14 mouse cellular contexts compared by ENCODE assay signal in the genomic region with DNA sequence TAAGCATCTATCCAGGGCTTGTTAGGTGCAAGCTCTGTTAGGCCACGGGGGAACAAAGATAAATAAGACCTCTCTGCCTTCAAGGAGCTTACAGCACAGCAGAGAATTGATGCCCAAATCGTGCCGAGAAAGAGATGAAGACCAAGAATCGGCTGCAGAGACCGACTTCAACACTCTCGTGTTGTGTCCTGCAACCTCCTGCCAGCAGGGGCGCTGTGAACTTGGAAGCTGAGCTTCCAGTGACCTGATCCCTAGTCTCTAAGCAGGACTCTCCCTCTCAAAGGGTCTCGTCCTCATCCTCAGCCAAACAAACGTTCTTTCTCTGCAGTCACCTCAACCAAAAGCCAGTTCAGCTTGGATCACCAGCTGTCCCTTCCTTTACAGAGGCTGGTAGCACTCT. TPM values are rescaled to one million over a fixed set of nuclear protein-coding genes. Genes with fewer than 3 reads are reported as not detected.
DNase-seq lines count a peak whose midpoint lies in the region; ATAC-seq and TF ChIP-seq lines count a peak whose summit lies in the region.
"Had no signal": no experiment of that assay in that cellular context is flagged by ENCODE, and none has a peak within 500 bp of the region (broad histone marks: within the 10 kb centered on the region; RNA-seq: fewer than 3 reads in every experiment).

No protein-coding gene starts in this region.

- no peaks in the 10 kb centered on the region for H3K36me3 ChIP-seq in intestine, postnatal 0 days (ENCODE audit: control insufficient read depth, insufficient read depth)
- no peaks in the 10 kb centered on the region for H3K36me3 ChIP-seq in intestine, embryonic 16.5 days (ENCODE audit: control insufficient read depth, insufficient read depth, low read length)
- no peaks in the 10 kb centered on the region for H3K36me3 ChIP-seq in MEL (ENCODE audit: control insufficient read depth in 1 of 2, insufficient read depth in 2 of 2, low read length in 2 of 2)
- no peaks in the 10 kb centered on the region for H3K36me3 ChIP-seq in small intestine, adult 2 months (ENCODE audit: control insufficient read depth, insufficient read depth, low read length)
- H3K36me3 ChIP-seq in neural tube, embryonic 15.5 days, result no peaks in the 10 kb centered on the region
- H3K36me3 ChIP-seq: heart, embryonic 10.5 days; liver, embryonic 15.5 days; midbrain, embryonic 15.5 days had no signal

- 71% methylated on average over 9 of the region's 9 CpGs for WGBS in intestine, postnatal 0 days
- WGBS in intestine, embryonic 16.5 days, result 73% methylated on average over 9 of the region's 9 CpGs
- WGBS in small intestine, adult 2 months, result 69% methylated on average over 9 of the region's 9 CpGs
- WGBS in neural tube, embryonic 15.5 days, result 84% methylated on average over 9 of the region's 9 CpGs

- peak; percentile 49 for TF ChIP-seq CTCF in intestine, postnatal 0 days (IDR thresholded peaks at IDR 0.05; ENCODE audit: low read depth)
- peak; percentile 19 to 41 (median 28); a peak in 4 of 6 replicates for TF ChIP-seq CTCF in MEL (IDR thresholded peaks at IDR 0.05 in 2 of 3, conservative IDR thresholded peaks at IDR 0.05 in 1 of 3; ENCODE audit: control insufficient read depth in 1 of 3, insufficient read depth in 1 of 3, low read depth in 2 of 3, low read length in 3 of 3, poor library complexity in 1 of 3, severe bottlenecking in 1 of 3)
- TF ChIP-seq CTCF in small intestine, adult 2 months (IDR thresholded peaks at IDR 0.05; ENCODE audit: extremely low read depth, insufficient read length, insufficient replicate concordance, low read depth, low read length), result peak; percentile 41; the same call in 1 of the 2 replicates

- peaks cover 8% of the 10 kb centered on the region; the same call in 1 of the 2 replicates for H3K27me3 ChIP-seq in intestine, postnatal 0 days (replicated peaks; ENCODE audit: control insufficient read depth, insufficient read depth, low read length)
- H3K27me3 ChIP-seq in intestine, embryonic 16.5 days (replicated peaks; ENCODE audit: control insufficient read depth, insufficient read depth, low read length), result peaks cover 11% of the 10 kb centered on the region
- H3K27me3 ChIP-seq in MEL (ENCODE audit: control insufficient read depth in 1 of 2, insufficient read depth in 2 of 2, low read length in 2 of 2), result peaks cover 0 to 2% of the 10 kb centered on the region in 2 experiments; a peak in 1 of 4 replicates
- no peaks in the 10 kb centered on the region; the same call in 1 of the 2 replicates for H3K27me3 ChIP-seq in small intestine, adult 2 months (ENCODE audit: control insufficient read depth, insufficient read depth, low read length)
- peaks cover 10% of the 10 kb centered on the region; the same call in 1 of the 2 replicates for H3K27me3 ChIP-seq in neural tube, embryonic 15.5 days (replicated peaks)

- H3K4me1 ChIP-seq in intestine, postnatal 0 days (replicated peaks; ENCODE audit: control insufficient read depth, insufficient read depth, low read length), result no peaks in the 10 kb centered on the region
- no peaks in the 10 kb centered on the region for H3K4me1 ChIP-seq in intestine, embryonic 16.5 days (ENCODE audit: control insufficient read depth, insufficient read depth, low read length)
- H3K4me1 ChIP-seq in MEL (ENCODE audit: control insufficient read depth in 1 of 2, insufficient read depth in 2 of 2, low read length in 2 of 2), result no peaks in the 10 kb centered on the region
- H3K4me1 ChIP-seq in small intestine, adult 2 months (ENCODE audit: control insufficient read depth, insufficient read depth, insufficient read length, low read length), result no peaks in the 10 kb centered on the region
- 0 out of 2 replicates have a peak, but pooled peaks cover 9% of the 10 kb centered on the region for H3K4me1 ChIP-seq in neural tube, embryonic 15.5 days
- H3K4me1 ChIP-seq: heart, embryonic 10.5 days; liver, embryonic 15.5 days; midbrain, embryonic 15.5 days had no signal

- H3K4me3 ChIP-seq in intestine, postnatal 0 days (ENCODE audit: low read depth, low read length), result no peak overlapping the region
- H3K4me3 ChIP-seq in intestine, embryonic 16.5 days (ENCODE audit: low read length), result no peak overlapping the region
- H3K4me3 ChIP-seq in MEL (ENCODE audit: control insufficient read depth in 1 of 2, insufficient read depth in 1 of 2, low read depth in 2 of 2, low read length in 2 of 2), result no peak overlapping the region
- H3K4me3 ChIP-seq in small intestine, adult 2 months (ENCODE audit: low read depth, low read length), result no peak overlapping the region
- no peak overlapping the region for H3K4me3 ChIP-seq in neural tube, embryonic 15.5 days (replicated peaks)
- H3K4me3 ChIP-seq: heart, embryonic 10.5 days; liver, embryonic 15.5 days; midbrain, embryonic 15.5 days had no signal

- TF ChIP-seq EP300 in MEL (IDR thresholded peaks at IDR 0.05; ENCODE audit: low read depth in 1 of 2, low read length in 2 of 2), result no peak

- no peak for TF ChIP-seq POLR2A in MEL (IDR thresholded peaks at IDR 0.05; ENCODE audit: control insufficient read depth in 1 of 2, insufficient read depth in 1 of 2, low read depth in 1 of 2, low read length in 2 of 2, poor library complexity in 1 of 2)
- TF ChIP-seq POLR2A in small intestine, adult 2 months (IDR thresholded peaks at IDR 0.05; ENCODE audit: low read depth, low read length), result no peak

- no peak overlapping the region for H3K4me2 ChIP-seq in intestine, postnatal 0 days (replicated peaks; ENCODE audit: low read depth)
- H3K4me2 ChIP-seq in intestine, embryonic 16.5 days (ENCODE audit: low read depth, low read length), result no peak overlapping the region
- H3K4me2 ChIP-seq in neural tube, embryonic 15.5 days, result no peak overlapping the region
- H3K4me2 ChIP-seq: liver, embryonic 15.5 days; midbrain, embryonic 15.5 days had no signal

- H3K9me3 ChIP-seq in intestine, postnatal 0 days (ENCODE audit: control insufficient read depth), result no peaks in the 10 kb centered on the region
- H3K9me3 ChIP-seq in intestine, embryonic 16.5 days (ENCODE audit: control insufficient read depth, low read length), result no peaks in the 10 kb centered on the region
- H3K9me3 ChIP-seq in MEL (replicated peaks; ENCODE audit: insufficient read depth, low read length), result no peaks in the 10 kb centered on the region
- H3K9me3 ChIP-seq in neural tube, embryonic 15.5 days (replicated peaks), result no peaks in the 10 kb centered on the region
- H3K9me3 ChIP-seq: heart, embryonic 10.5 days; liver, embryonic 15.5 days; midbrain, embryonic 15.5 days had no signal

- no peak overlapping the region for H3K9ac ChIP-seq in intestine, postnatal 0 days (ENCODE audit: low read depth, low read length)
- no peak overlapping the region for H3K9ac ChIP-seq in intestine, embryonic 16.5 days (ENCODE audit: low read depth, low read length)
- H3K9ac ChIP-seq in MEL (ENCODE audit: control insufficient read depth, low read depth, low read length, poor library complexity, severe bottlenecking), result no peak overlapping the region
- no peak overlapping the region for H3K9ac ChIP-seq in neural tube, embryonic 15.5 days (replicated peaks)
- H3K9ac ChIP-seq: liver, embryonic 15.5 days; midbrain, embryonic 15.5 days had no signal

- H3K79me2 ChIP-seq in MEL (ENCODE audit: control insufficient read depth, insufficient read depth, low read length, poor library complexity), result no peaks in the 10 kb centered on the region

- TF ChIP-seq RAD21 in MEL (IDR thresholded peaks at IDR 0.05; ENCODE audit: low read depth, low read length), result no peak; the same call in 1 of the 2 replicates

- no peak overlapping the region for H3K27ac ChIP-seq in intestine, postnatal 0 days (ENCODE audit: low read depth, low read length)
- no peak overlapping the region for H3K27ac ChIP-seq in intestine, embryonic 16.5 days (ENCODE audit: low read length)
- H3K27ac ChIP-seq in MEL (ENCODE audit: control insufficient read depth, low read depth, low read length), result no peak overlapping the region
- H3K27ac ChIP-seq in small intestine, adult 2 months (ENCODE audit: insufficient read depth, low read depth, low read length), result no peak overlapping the region
- H3K27ac ChIP-seq in neural tube, embryonic 15.5 days (replicated peaks), result no peak overlapping the region
- H3K27ac ChIP-seq: heart, embryonic 10.5 days; liver, embryonic 15.5 days; midbrain, embryonic 15.5 days had no signal

- ATAC-seq in intestine, postnatal 0 days, result no peak
- ATAC-seq in intestine, embryonic 16.5 days, result no peak
- no peak for ATAC-seq in neural tube, embryonic 15.5 days (ENCODE audit: low FRiP score)
- no peak for ATAC-seq in monocyte, adult 5-6 weeks (replicated peaks; ENCODE audit: insufficient number of reproducible peaks, low FRiP score, low TSS enrichment, poor library complexity, severe bottlenecking)
- ATAC-seq: hindbrain, embryonic 16.5 days; midbrain, embryonic 15.5 days had no signal

- peak; percentile 7 for DNase-seq in lung, postnatal 14 days
- DNase-seq in lung, postnatal 4 days, result no peak
- DNase-seq in MEL (ENCODE audit: low read depth, low spot score), result no peak
- DNase-seq: adrenal gland, adult 2 months; cerebellum, adult 9-10 months had no signal

TF ChIP-seq in MEL, 35 proteins besides CTCF, POLR2A, EP300 and RAD21 (continues in another document):
- TF ChIP-seq ZKSCAN1 (IDR thresholded peaks at IDR 0.05; ENCODE audit: low read depth, low read length) (no peak), GATA1 (IDR thresholded peaks at IDR 0.05; ENCODE audit: low read depth, low read length) (no peak), E2F4 (IDR thresholded peaks at IDR 0.05; ENCODE audit: borderline replicate concordance, low read depth, low read length) (no peak), ZNF384 (IDR thresholded peaks at IDR 0.05; ENCODE audit: low read depth, low read length) (no peak), POLR2AphosphoS5 (IDR thresholded peaks at IDR 0.05; ENCODE audit: borderline replicate concordance, low read depth, low read length) (no peak), POLR2AphosphoS2 (IDR thresholded peaks at IDR 0.05; ENCODE audit: low read length) (no peak), MYC (IDR thresholded peaks at IDR 0.05; ENCODE audit: low read depth, low read length) (no peak), MAFK (IDR thresholded peaks at IDR 0.05; ENCODE audit: borderline replicate concordance, low read depth, low read length) (no peak), USF1 (IDR thresholded peaks at IDR 0.05; ENCODE audit: low read depth, low read length) (no peak), RCOR1 (IDR thresholded peaks at IDR 0.05; ENCODE audit: low read depth, low read length) (no peak), MAZ (IDR thresholded peaks at IDR 0.05; ENCODE audit: low read depth, low read length) (no peak)

RNA-seq across cellular contexts. Expression of a gene that starts 7.8 kb away (rescaled TPM):
- 4.2 and 4.3 TPM in 2 replicates for polyA plus RNA-seq in intestine, postnatal 0 days (2015; fragmentation: Nextera tagmentation; extraction: Ambion mirVana)
- 4.8 and 5.6 TPM in 2 replicates for polyA plus RNA-seq in intestine, embryonic 16.5 days (2015; fragmentation: Nextera tagmentation; extraction: Ambion mirVana)
- total RNA-seq in MEL (2012; rRNA removed), result not detected in 2 replicates
- under 1 TPM in 1 of 2 experiments, not detected in 1; 0.15 TPM for polyA plus RNA-seq in MEL (2012; ENCODE audit: insufficient read depth in 1 of 2, insufficient read length in 2 of 2, low read depth in 1 of 2, low replicate concordance in 2 of 2, missing spikeins in 1 of 2)
- 0.39 and 0.48 TPM in 2 replicates for polyA plus RNA-seq in small intestine, adult 2 months (2012; rRNA removed)
- 60.5 and 71.4 TPM in 2 replicates for polyA plus RNA-seq in neural tube, embryonic 15.5 days (2015; fragmentation: Nextera tagmentation; extraction: Ambion mirVana)
- not detected in 3 replicates for total RNA-seq in monocyte, adult 5-6 weeks (2017)
